Mouse (Mus musculus) liver, postnatal 0 days (tissue): ENCODE results near the gene Acer3. TPM values are rescaled to one million over a fixed set of nuclear protein-coding genes. Genes with fewer than 3 reads are reported as not detected.

Source experiments
- ATAC-seq: fragments of 200-750 bp; cut with Nextera tagmentation; 2 replicates; pipeline ENCODE4 v1.8.0; 2017; ENCODE audit warnings: mild to moderate bottlenecking, moderate library complexity
- DNase-seq: peaks from one replicate; pipeline ENCODE4 v3.0.0-alpha.2; 2016
- H3K27ac ChIP-seq: fragments of 300-500 bp; sonication (generic); 2 replicates; pipeline ENCODE4 v1.5.1; 2014; ENCODE audit warnings: antibody characterized with exemption, moderate library complexity, mild to moderate bottlenecking, low read depth
- H3K27me3 ChIP-seq: fragments of 300-500 bp; sonication (generic); 2 replicates; pipeline ENCODE4 v1.6.1; 2014; ENCODE audit warnings: low read length, control low read depth, mixed read lengths; ENCODE audit not compliant: insufficient read depth
- H3K36me3 ChIP-seq: fragments of 300-500 bp; sonication (generic); replicated peaks from 2 replicates; pipeline ENCODE4 v1.6.1; 2014; ENCODE audit warnings: mild to moderate bottlenecking, control low read depth, low read length, moderate library complexity, mixed read lengths; ENCODE audit not compliant: insufficient read depth
- H3K4me1 ChIP-seq: fragments of 300-500 bp; sonication (generic); 2 replicates; pipeline ENCODE4 v1.6.1; 2014; ENCODE audit warnings: antibody characterized with exemption, mild to moderate bottlenecking, control low read depth; ENCODE audit not compliant: insufficient read depth
- H3K4me2 ChIP-seq: fragments of 300-500 bp; sonication (generic); 2 replicates; pipeline ENCODE4 v1.6.1; 2014; ENCODE audit warnings: low read depth, mild to moderate bottlenecking, low read length, moderate library complexity, mixed read lengths
- H3K4me3 ChIP-seq: fragments of 300-500 bp; sonication (generic); 2 replicates; pipeline ENCODE4 v1.5.1; 2014; ENCODE audit warnings: low read depth, low read length
- H3K9ac ChIP-seq: fragments of 300-500 bp; sonication (generic); replicated peaks from 2 replicates; pipeline ENCODE4 v1.6.1; 2014; ENCODE audit warnings: mild to moderate bottlenecking, moderate library complexity
- H3K9me3 ChIP-seq: fragments of 300-500 bp; sonication (generic); 2 replicates; pipeline ENCODE4 v1.6.1; 2016; ENCODE audit warnings: mild to moderate bottlenecking, control low read depth, low read length, mixed read lengths
- CTCF ChIP-seq: sonication (generic); IDR thresholded peaks from 2 replicates; pipeline ENCODE4 v1.5.1; 2016; ENCODE audit warnings: antibody characterized with exemption, low read depth
- EP300 ChIP-seq: IDR thresholded peaks from 2 replicates; pipeline ENCODE4 v1.6.1; 2016; ENCODE audit warnings: antibody characterized with exemption, low read depth, mild to moderate bottlenecking
- WGBS: fragments of 180-500 bp; shearing (Covaris S2); extraction: QIAGEN DNeasy Blood & Tissue Kit; methylation state at CpG from one replicate; pipeline ENCODE4 v1.1.7; 2014; ENCODE audit not compliant: insufficient replicate concordance; 5-methylcytosine and 5-hydroxymethylcytosine counted together
- polyA plus RNA-seq: library from polyadenylated mRNA; unstranded; fragments of >200 nt; fragmentation: Nextera tagmentation; extraction: Ambion mirVana; gene quantifications from 2 replicates; pipeline ENCODE4 v1.2.1, GENCODE M21; 2015

Gene Acer3
- polyA plus RNA-seq: 18.7 and 19.4 TPM in 2 replicates

DNA sequence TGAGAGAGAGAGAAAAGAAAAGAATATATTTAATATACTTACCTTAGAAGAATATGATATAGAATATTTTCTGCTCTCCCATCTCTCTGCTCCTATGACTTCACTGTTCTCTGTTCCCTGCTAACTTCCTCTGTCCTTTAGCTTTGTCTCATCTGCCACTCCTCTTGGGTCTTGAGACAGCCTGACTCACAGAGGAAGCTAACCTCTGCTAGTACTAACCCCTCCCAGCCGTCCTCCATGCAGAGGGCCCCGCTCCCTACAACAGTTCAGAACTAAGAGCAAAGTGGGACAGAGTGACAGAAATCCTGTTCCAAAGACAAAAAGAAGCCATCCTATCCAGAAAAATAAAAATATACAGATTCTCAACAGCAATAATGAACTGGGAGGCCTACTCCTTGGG lies at the start of gene Acer3:
Gene Acer3, minus strand, starts transcription at position 126 of the 400 bp plus-strand sequence.
- 52% methylated on average over 2 of the region's 2 CpGs for WGBS
- peaks cover 23% of the 10 kb centered on the region for H3K4me1 ChIP-seq
- peak within 1 kb of the TSS; percentile 62 for H3K27ac ChIP-seq
- no peak for TF ChIP-seq CTCF
- TF ChIP-seq EP300: no peak
- H3K36me3 ChIP-seq: no peaks in the 10 kb centered on the region
- H3K4me3 ChIP-seq: no peak within 1 kb of the TSS
- H3K4me2 ChIP-seq: no peak within 1 kb of the TSS
- no peaks in the 10 kb centered on the region for H3K9me3 ChIP-seq
- no peaks in the 10 kb centered on the region for H3K27me3 ChIP-seq
- ATAC-seq (peak; percentile 27; the same call in 1 of the 2 replicates), DNase-seq (no peak)
- H3K9ac ChIP-seq: no peak within 1 kb of the TSS

DNA sequence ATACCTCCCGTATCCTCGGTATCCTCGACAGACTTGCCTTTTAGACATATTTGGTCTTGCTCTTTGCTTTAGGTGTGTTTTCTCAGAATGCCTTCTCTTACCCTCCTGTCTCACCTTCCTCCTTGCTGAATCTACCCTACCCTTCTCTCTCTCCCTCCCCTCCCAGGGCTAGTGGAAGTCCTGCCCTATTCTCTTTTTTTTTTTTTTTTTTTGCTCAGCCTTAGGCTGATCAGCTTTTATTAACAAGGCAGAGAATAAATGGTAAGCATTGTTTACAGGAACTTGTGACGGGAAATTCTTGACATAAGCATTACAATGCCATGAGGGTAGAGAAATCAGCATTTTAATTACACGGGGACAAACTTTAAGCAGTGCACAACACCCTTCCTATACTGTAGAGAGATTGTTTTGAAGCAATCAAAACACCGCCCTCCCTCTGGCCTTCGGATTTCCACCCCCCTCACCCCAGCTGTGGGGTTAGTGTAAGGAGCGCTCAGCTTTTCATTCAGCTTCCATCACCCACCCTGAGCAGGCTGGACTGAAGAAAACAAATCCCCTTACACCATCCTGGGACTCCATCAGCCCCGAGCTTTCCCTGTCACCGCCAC lies 48.9 kb upstream of the Acer3 start:
- 65% methylated on average over 10 of the region's 10 CpGs for WGBS

DNA sequence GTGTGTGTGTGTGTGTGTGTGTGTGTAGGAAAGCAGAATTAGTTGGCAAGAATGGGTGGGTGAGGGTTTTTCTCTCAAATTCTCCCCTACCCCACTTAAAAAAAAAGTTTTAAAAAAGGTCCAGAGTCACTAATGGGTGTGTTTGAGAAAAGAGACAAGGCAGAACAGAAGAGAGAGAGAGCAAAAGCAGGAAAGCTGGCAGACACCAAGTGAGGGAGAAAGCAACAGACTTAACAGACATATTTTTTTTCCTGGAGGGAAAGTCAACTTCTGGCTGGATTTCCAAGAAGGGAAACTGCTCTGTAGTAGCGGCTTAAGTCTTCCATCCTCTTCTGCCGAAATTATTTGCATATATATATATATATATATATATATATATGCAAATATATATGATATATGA lies 40.7 kb upstream of the Acer3 start:
- ATAC-seq (no peak), DNase-seq (no peak)
- peak overlapping the region; percentile 86 for H3K4me2 ChIP-seq
- TF ChIP-seq CTCF: no peak
- no peak for TF ChIP-seq EP300
- H3K36me3 ChIP-seq: no peaks in the 10 kb centered on the region
- H3K4me1 ChIP-seq: peaks cover 13% of the 10 kb centered on the region
- peak overlapping the region; percentile 88 for H3K27ac ChIP-seq
- peaks cover 3% of the 10 kb centered on the region; the same call in 1 of the 2 replicates for H3K9me3 ChIP-seq
- peak overlapping the region; percentile 67; the same call in 1 of the 2 replicates for H3K4me3 ChIP-seq
- peak overlapping the region; percentile 72; the same call in 1 of the 2 replicates for H3K9ac ChIP-seq
- 23% methylated on average over 2 of the region's 2 CpGs for WGBS
- peaks cover 14% of the 10 kb centered on the region for H3K27me3 ChIP-seq

More for the DNA sequence above, 48.9 kb upstream of the Acer3 start:
- no peak overlapping the region for H3K27ac ChIP-seq
- H3K9me3 ChIP-seq: no peaks in the 10 kb centered on the region
- no peak overlapping the region for H3K4me3 ChIP-seq
- H3K9ac ChIP-seq: no peak overlapping the region
- no peaks in the 10 kb centered on the region for H3K27me3 ChIP-seq
- H3K36me3 ChIP-seq: no peaks in the 10 kb centered on the region
- no peak for ATAC-seq
- no peak overlapping the region for H3K4me2 ChIP-seq
- TF ChIP-seq EP300 (no peak), CTCF (no peak)
- no peak for DNase-seq
- H3K4me1 ChIP-seq: no peaks in the 10 kb centered on the region

DNA sequence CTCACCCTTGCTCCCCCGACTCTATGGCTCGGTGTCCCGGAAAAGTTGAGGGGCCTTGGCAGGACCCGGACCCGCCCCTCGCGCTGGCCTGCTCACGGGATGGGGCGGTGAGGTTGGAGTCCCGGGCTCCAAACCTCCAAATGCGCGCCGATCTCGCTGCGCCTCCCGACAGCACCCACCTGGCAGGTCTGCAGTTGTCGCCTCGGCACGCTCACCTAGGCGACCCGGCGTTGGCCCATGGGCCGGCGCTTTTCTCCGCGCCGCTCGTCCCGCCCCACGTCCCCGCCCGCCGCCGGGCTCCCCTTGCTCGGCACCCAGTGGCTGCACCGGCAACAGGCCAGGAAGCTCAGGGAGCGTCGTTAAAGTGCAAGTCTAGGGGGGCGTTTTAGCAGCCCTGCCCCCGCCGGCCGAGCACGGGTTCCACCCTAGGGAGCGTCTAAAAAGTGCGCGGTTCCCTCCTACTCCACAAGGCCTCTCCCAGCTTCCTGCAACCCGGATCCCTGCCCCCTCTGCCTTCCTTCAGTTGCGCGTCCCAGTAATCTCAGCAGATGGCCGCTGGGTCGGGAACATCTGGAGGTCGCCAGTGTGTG lies 40.1 kb upstream of the Acer3 start, which contains the start of gene Tsku:
Gene Tsku, minus strand, starts transcription at position 266 of the 590 bp plus-strand sequence.
- H3K4me2 ChIP-seq: peak within 1 kb of the TSS; percentile 86
- peak; percentile 86 for DNase-seq
- ATAC-seq: peak; percentile 84
- peak within 1 kb of the TSS; percentile 88 for H3K27ac ChIP-seq
- peak within 1 kb of the TSS; percentile 72 for H3K9ac ChIP-seq
- peak within 1 kb of the TSS; percentile 67 for H3K4me3 ChIP-seq
- no peak for TF ChIP-seq EP300
- no peak for TF ChIP-seq CTCF
- H3K9me3 ChIP-seq: peaks cover 3% of the 10 kb centered on the region; the same call in 1 of the 2 replicates
- H3K4me1 ChIP-seq: peaks cover 16% of the 10 kb centered on the region
- 3% methylated on average over 52 of the region's 52 CpGs for WGBS
- H3K27me3 ChIP-seq: peaks cover 14% of the 10 kb centered on the region
- H3K36me3 ChIP-seq: no peaks in the 10 kb centered on the region

DNA sequence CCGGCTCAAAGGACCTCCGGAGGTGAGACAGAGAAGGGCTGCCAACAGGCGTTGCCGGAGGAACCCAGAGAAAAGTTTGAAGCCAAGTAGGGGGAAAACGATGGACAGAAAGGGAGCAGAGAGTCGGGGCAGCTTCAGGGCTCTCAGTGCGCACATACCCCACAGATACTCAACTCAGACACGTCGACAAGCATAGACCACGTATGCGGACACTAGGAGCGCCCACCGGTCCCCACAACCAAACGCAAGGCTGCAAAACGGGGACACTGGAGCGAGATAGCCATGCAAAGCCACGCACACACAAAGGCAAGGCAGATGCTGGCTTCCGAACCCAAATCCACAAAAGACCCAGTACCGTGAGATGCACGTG lies 39.6 kb upstream of the Acer3 start:
- no peak for TF ChIP-seq EP300
- TF ChIP-seq CTCF: no peak
- Histone ChIP-seq H3K4me1 (peaks cover 20% of the 10 kb centered on the region), H3K36me3 (no peaks in the 10 kb centered on the region), H3K4me2 (peak overlapping the region; percentile 86), H3K27ac (peak overlapping the region; percentile 88), H3K4me3 (peak overlapping the region; percentile 67), H3K9ac (peak overlapping the region; percentile 72), H3K9me3 (peaks cover 3% of the 10 kb centered on the region; the same call in 1 of the 2 replicates), H3K27me3 (peaks cover 14% of the 10 kb centered on the region)
- WGBS: 1% methylated on average over 20 of the region's 20 CpGs
- ATAC-seq (peak; percentile 1), DNase-seq (no peak)

DNA sequence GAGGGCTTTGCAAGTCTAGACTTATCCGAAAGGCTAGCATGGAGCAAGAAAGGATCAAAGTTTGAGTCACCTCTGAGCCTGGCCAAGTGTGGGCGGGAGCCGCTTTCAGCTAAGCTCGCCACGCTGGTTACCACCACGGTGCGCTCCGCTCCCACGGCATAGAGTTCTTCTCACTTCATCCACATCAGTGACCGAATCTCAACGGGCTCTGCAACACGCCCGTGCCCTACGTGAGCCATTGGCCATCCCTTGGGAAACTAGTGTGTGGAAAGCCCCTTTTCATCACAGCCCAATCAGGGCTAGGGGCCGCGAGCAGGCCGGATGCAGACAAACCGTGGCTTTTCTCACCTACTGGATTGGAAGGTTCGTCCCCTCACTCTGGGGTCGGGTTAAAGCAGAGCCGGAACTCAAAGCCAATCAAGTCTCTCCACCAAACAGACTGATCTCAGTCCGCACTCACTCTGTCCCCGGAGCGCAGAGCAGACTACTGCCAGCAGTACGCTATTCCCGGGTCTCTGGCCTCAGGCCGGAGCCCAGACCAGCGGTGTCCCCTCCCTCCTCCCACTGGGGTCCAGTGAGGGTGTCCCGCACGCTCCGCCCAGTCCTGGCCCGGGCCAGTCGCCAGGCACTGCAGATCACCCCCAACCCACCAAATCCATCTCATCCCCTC lies 39.1 kb upstream of the Acer3 start:
- Histone ChIP-seq H3K9me3 (peaks cover 3% of the 10 kb centered on the region; the same call in 1 of the 2 replicates), H3K9ac (peak overlapping the region; percentile 72), H3K4me1 (peaks cover 25% of the 10 kb centered on the region), H3K4me3 (peak overlapping the region; percentile 67), H3K27me3 (peaks cover 14% of the 10 kb centered on the region), H3K36me3 (no peaks in the 10 kb centered on the region), H3K27ac (peak overlapping the region; percentile 88), H3K4me2 (peak overlapping the region; percentile 86)
- 4% methylated on average over 33 of the region's 33 CpGs for WGBS
- no peak for TF ChIP-seq CTCF
- no peak for TF ChIP-seq EP300
- ATAC-seq (peak; percentile 68), DNase-seq (peak; percentile 67)
